Mouse (Mus musculus): Measurements from ENCODE around the gene Arpc2.

The Arpc2 gene

DNA sequence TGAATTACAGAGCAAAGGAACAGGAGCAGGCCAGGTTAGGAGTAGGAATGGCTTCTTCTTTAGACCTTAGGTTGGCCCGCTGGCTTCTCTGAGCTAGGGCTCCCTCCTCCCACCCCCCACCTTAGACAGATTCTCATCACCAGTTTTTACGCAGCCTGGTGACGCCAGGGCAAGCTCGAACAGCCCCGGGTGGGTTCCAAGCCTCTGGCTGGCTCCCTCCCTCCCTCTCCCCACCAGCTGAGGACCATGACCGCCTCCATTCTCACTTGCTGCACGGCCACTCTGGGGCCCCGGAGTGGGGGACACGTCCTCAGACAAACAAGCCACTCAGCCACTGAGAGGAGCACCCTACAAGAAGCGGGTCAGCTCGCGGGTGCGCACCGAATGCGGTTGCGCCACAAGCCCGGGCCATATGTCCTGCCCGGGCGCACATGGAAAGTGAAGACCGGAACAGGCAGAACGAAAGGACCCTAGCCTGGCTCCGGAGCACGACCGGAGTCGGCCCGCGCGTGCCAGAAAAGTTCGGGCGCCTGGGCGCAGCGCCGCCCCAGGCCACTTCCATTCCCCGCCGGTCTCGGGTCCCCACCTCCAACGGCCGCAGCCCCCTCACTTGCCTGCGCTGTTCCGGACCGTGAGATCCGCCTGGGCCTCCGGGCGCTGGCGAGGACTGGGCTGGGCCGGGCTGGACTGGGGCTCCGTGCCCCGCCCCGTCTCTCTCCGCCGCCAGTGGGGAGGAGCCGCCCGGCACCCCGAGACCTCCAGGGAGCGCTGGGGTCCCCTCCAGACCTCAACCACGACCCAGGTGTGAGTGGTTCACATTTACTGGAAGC is 67.8 kb downstream of the Arpc2 start:
- DNase-seq = peak; percentile 85

DNA sequence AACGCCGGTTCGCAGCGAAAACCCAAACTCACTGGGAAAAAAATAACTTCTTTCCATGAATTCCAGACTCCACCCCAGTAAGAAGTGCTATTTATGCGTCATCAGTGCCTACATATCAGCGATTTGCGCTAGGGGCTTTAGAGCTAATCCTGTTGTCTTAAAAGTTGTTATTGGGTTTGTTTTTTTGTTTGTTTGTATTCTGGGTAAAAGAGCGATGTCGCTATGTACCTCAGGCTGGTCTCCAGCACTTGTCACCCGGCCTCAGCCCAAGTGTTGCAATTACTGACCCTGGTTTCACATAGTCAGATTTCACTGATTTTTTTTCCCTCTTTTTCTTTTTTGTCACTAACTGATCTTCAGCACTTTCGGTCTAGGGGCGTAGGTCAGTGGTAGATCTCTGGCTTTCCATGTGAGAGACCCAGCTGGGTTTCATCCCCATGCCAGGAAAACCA is 68.5 kb downstream of the Arpc2 start:
- DNase-seq = peak; percentile 65

DNA sequence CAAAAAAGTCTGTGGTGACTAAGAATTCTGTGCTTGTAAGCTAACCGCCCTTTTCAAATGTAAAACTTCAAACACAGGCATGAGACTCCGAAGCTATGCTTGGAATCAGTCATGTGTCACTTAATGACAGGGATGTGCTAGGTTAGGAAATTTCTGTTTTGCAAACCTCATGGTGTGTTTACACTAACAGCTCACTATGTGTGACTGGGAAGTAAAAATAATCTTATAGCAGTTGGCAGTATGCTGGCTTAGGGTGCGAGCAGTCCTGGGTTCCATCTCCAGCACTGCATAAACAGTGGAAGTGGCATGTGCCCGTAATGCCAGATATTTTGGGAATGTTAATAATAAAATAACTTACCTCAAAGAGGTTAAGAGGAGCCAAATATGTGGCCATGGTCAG is 69.1 kb downstream of the Arpc2 start:
- no peak for DNase-seq

DNA sequence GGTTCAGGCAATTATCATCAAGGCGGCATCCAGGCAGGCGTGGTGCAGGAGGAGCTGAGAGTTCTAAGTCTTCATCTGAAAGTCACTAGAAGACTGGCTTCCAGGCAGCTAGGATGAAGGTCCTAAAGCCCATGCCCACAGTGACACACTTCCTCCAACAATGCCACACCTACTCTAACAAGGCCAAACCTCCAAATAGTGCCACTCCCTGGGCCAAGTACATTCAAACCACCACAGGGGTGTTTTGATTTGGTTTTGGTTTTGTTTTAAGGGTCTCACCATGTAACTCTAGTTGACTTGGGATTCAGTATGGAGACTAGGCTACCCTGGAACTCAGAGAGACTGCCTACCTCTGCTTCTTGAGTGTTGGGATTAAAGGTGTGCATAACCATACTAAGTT is 69.6 kb downstream of the Arpc2 start, which contains the start of gene Tmbim1:
Tmbim1 (minus strand) TSS at position 101 of the 400 bp plus-strand sequence.
- DNase-seq = no peak

DNA sequence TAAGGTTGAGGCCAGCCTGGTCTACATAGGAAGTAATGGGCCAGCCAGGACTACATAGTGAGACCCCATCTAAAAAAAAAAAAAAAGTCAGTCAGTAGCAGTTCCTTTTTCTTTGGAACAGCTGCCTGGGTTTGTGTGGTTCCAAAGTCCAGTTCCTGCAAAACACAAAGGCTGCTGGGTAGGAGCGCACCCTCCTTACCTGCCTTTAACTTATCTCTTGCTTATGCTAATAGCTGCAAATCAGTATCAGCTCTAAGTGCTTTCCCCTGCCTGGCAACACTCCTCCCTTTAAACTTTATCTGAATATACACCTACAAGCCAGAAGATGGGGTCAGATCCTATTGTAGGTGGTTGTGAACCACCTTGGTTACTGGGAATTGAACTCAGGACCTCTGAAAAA is 71.3 kb downstream of the Arpc2 start:
- no peak for DNase-seq

DNA sequence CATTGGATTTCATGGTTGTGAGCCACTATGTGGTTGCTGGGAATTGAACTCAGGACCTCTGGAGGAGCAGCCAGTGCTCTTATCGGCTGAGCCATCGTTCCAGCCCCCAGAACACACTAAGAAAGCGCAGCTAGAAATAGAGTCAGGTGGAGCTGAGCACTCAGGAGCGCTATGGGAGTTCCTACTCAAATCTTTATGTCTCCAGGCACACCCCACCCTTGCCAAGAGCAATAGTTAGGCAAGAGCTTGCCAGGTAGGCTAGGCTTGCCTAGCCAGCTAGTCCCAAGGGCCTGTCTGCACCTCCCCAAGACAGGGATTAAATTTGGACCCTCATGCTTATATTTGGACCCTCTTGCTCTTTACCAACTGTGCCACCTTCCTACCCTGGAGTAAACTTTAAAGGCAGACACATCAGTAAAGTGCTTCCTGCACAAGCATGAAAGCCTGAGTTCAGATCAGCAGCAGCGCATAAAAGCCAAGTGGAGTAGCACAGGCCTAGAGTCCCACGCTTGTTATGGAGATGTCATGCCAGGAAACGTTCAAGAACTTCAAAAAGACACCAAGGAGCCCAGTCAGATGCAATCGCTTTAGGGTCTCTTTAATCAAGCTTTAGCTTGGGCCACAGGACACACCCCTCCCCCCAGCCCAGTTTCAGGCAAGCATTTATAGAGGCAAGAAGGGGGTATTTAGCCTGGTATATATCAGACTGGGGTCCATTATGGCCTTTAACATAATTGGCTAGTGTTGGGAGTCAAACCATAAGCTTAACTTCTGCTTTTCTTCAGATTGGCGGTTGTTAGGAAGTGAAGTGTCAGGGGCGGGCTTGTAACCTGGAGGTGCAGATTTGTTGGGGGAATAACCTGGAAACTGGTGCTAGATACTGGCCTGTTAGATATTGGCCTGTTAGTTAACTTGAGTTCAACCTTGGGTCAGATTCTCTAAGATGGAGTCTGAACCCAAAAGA is 72.4 kb downstream of the Arpc2 start:
- DNase-seq = no peak

DNA sequence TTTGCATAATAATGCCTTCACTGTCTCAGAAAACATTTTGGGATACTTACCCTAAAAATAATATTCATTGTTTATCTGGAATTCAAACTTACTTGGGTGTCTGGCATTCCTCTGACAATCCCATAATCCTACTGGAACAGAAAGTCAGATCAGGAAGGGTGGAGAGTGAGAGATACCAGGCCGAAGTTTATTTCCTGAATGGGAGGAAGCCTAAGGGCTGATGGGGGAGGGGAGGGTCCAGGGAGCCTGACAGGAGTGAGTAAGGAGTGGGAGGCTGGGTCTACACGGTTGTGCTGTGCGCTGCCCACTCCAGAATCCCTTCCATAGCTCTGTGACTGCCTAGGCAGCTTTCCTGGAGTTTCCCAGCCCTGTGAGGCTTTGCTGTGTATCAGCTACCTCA is 73.9 kb downstream of the Arpc2 start:
- DNase-seq = peak; percentile 67

DNA sequence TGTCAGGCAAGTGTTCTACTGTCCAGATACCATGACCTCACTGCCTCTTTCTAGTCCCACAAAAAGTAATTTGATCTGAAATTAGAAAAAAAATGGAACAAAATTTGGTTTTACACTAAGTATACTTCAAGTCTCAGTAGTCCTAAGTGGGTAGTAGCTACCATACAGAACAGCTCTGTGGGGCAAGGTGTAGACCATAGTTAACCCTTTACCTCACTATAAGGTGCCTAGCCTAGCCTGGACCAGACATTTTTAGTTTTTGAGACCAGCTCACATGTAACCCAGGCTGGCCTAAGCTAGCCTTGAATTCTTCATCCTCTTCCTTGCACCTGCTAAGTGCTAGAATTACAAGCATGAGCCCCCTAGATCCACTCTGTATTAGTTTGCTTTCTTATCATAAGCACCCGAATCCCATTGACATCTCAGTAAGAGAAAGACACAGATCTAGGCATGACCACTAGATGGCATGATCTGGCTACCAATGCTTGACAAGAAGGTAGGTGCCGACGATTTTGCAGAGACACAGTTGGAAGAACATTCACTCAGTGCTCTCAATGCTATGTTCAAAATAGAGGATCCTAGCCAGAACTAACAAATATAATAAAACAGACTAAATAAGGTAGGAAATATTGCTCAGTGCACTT is 77.3 kb downstream of the Arpc2 start:
- DNase-seq = peak; percentile 96

DNA sequence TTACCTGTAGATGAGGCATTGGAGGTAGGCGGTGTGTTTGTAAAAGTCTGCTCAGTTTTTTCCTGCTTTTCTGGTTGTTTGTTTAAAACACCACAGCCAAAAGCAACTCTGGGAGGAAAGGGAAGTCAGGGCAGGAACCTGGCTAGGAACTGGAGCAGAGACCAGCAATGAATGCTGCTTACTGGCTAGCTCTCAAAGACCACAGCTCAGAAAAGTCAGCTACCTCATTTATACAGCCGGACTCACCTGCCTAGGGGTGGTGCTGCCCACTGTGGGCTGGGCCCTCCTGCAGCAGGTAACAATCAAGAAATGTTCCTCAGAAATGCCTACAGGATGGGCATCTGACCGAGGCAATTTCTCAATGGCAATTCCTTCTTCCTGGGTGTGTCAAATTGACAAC is 78.9 kb downstream of the Arpc2 start:
- DNase-seq = no peak

DNA sequence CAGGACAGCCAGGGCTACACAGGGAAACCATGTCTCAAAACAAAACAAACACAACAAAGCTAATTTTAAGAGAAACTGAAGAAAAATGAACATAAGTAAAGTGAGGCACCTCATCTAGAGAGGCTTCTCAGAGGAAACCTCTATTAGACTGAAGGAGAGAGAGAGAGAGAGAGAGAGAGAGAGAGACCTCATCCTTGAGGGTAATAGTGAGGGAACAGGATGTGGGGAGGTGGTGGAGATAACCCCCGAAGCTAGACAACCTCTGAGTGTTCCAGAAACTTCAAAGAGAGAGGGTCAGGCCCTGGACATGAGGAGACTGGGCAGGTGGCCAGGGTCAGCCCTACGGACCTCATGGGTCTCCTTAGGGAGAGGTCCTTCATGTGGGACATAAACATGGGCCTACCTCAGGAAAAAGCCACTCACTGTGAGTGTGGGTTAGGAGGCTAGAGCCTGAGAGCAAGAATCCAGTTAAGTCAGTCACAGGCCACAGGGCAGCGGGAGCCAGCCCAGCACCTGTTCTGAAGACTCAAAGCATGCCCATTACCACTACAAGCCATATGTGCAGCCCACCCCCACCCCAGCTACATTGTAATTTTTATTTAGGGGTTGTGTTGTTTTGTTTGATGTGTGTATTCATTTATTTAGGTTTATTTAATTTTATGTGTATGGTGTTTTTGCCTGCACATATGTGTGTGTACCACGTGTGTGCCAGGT is 80.4 kb downstream of the Arpc2 start:
- no peak for DNase-seq

Measured in lung, postnatal 36 days (tissue).